Mouse (Mus musculus): ENCODE data around the gene Col23a1. TPM values are rescaled to one million over a fixed set of nuclear protein-coding genes. Genes with fewer than 3 reads are reported as not detected.
A peak's percentile ranks its signal among the peaks of the same experiment; 100 is the strongest.

Gene Col23a1
- polyA plus RNA-seq, 1 experiment from 2014 or later: 5.8 TPM

DNA sequence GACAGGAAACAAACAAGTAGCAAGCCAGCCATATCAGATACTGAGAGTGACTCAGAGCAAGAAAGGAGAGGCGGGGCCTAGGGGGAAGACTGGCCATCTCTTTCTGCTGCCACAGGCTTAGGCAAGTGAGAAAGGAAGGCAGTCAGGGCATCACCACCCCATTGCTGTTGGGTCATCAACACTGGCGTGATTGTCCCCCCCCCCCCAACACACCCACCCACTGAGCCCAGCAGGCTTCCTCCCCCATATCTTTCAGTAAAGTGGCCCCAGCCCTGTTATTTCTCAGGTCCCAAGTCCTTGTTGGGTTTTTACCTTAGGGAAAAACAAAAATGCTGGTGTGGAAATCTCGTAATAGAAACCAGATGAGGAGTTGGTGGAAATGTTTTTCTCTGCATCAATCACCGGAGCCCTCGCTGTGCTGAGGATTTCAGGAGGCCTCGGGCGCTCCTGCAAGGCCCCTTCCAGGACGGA is 195.4 kb downstream of the Col23a1 start:
- H3K27ac ChIP-seq (ENCODE audit: low read length): no peak overlapping the region

DNA sequence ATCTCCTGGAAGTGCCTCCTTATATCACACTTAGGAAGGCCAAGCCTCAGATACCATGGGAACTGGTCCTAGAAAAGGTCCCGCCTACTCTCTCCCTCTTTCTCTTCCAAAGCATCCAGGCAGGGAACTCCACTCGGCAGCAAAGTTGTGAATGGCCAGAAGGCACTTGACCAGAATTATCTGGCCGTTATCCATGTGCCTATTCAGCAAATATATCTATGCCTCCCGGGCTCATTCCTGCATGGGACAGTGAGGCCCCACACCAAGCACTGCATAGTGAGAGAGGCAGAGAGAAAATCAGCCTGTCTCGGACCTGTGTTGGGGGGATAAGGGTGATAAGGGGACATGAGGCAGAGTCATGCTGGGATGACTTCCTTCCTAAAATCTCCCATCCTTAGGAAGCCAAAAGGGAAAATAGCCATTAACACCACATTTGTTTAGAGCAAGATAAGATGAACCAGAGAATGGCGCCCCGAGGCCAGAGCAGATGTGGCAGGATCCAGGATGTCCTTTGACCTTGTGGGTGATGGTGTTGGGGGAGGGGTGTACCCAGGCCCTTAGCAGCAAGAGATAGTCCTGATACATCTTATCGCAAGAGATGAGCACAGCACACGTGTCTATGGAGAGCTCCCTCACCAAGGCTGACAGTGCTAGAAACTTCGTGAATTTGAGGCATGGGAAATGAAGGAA is 196.2 kb downstream of the Col23a1 start:
- ATAC-seq (ENCODE audit: low FRiP score, low TSS enrichment): no peak
- Histone ChIP-seq H3K9me3 (ENCODE audit: low read length) (no peaks in the 10 kb centered on the region), H3K4me3 (ENCODE audit: low read length) (no peak overlapping the region), H3K4me1 (ENCODE audit: insufficient read depth, low read length) (peaks cover 14% of the 10 kb centered on the region; the same call in 1 of the 2 replicates), H3K9ac (replicated peaks; ENCODE audit: low read length) (no peak overlapping the region), H3K36me3 (ENCODE audit: insufficient read depth, low read length) (no peaks in the 10 kb centered on the region), H3K27ac (ENCODE audit: low read length) (no peak overlapping the region), H3K27me3 (ENCODE audit: insufficient read depth, low read length) (0 out of 2 replicates have a peak, but pooled peaks cover 3% of the 10 kb centered on the region), H3K4me2 (replicated peaks; ENCODE audit: low read depth, low read length) (no peak overlapping the region)
- 62% methylated on average over 10 of the region's 10 CpGs for WGBS

More for the DNA sequence above, 195.4 kb downstream of the Col23a1 start:
- 53% methylated on average over 8 of the region's 8 CpGs for WGBS
- H3K4me2 ChIP-seq (replicated peaks; ENCODE audit: low read depth, low read length): no peak overlapping the region
- no peak overlapping the region for H3K4me3 ChIP-seq (ENCODE audit: low read length)
- H3K9ac ChIP-seq (replicated peaks; ENCODE audit: low read length): no peak overlapping the region
- ATAC-seq (ENCODE audit: low FRiP score, low TSS enrichment): no peak
- H3K27me3 ChIP-seq (ENCODE audit: insufficient read depth, low read length): 0 out of 2 replicates have a peak, but pooled peaks cover 3% of the 10 kb centered on the region
- no peaks in the 10 kb centered on the region for H3K36me3 ChIP-seq (ENCODE audit: insufficient read depth, low read length)
- H3K4me1 ChIP-seq (ENCODE audit: insufficient read depth, low read length): peaks cover 14% of the 10 kb centered on the region; the same call in 1 of the 2 replicates
- H3K9me3 ChIP-seq (ENCODE audit: low read length): no peaks in the 10 kb centered on the region

DNA sequence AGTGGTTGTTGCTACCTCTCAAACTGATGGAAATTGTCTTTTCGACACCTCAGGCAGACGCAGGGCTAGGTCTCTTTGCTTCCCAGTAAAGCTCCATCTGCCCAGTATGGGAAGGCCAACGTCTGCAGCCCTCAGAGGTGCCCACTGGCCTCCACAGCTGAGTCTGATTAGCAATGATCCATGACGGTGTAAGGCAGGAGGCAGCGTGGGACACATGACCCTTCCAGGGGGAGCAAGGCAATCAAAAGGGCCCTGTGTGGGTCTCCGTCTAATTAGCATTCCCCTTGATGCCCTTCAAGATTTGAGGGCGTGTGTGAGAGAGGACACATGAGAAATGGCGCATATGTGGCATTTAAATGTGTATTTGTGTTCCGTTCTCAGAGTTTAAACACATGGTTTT is 199.1 kb downstream of the Col23a1 start:
- no peak for ATAC-seq (ENCODE audit: low FRiP score, low TSS enrichment)
- WGBS: 32% methylated on average over 9 of the region's 9 CpGs
- Histone ChIP-seq H3K27me3 (ENCODE audit: insufficient read depth, low read length) (0 out of 2 replicates have a peak, but pooled peaks cover 3% of the 10 kb centered on the region), H3K4me2 (replicated peaks; ENCODE audit: low read depth, low read length) (no peak overlapping the region), H3K4me3 (ENCODE audit: low read length) (no peak overlapping the region), H3K27ac (ENCODE audit: low read length) (no peak overlapping the region), H3K36me3 (ENCODE audit: insufficient read depth, low read length) (no peaks in the 10 kb centered on the region), H3K4me1 (ENCODE audit: insufficient read depth, low read length) (peaks cover 9% of the 10 kb centered on the region; the same call in 1 of the 2 replicates), H3K9me3 (ENCODE audit: low read length) (no peaks in the 10 kb centered on the region), H3K9ac (replicated peaks; ENCODE audit: low read length) (no peak overlapping the region)

DNA sequence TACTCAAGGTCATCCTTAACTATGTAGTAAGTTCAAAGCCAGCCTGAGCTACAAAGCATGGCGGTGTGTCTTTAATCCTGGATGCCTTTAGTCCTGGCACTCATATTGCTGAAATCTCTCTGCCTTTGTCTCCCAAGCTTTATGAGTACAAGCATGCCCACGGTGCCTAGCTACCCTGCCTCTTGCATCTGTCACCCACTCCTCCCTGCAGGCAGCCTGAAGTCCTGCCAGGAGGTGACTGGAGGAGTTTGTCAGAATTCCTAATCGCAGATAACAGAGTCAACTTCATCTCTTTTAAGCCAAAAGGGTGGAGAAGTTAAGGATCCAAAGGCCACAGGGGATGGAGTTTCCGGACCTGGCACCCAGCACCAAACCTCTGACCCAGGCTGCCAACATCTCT is 203.7 kb downstream of the Col23a1 start:
- whole genome bisulfite sequencing: 80% methylated on average over 4 of the region's 4 CpGs
- Histone ChIP-seq H3K4me3 (ENCODE audit: low read length) (no peak overlapping the region), H3K27me3 (ENCODE audit: insufficient read depth, low read length) (no peaks in the 10 kb centered on the region), H3K4me1 (ENCODE audit: insufficient read depth, low read length) (no peaks in the 10 kb centered on the region), H3K9ac (replicated peaks; ENCODE audit: low read length) (no peak overlapping the region), H3K9me3 (ENCODE audit: low read length) (no peaks in the 10 kb centered on the region), H3K27ac (ENCODE audit: low read length) (no peak overlapping the region), H3K4me2 (replicated peaks; ENCODE audit: low read depth, low read length) (no peak overlapping the region), H3K36me3 (ENCODE audit: insufficient read depth, low read length) (no peaks in the 10 kb centered on the region)
- ATAC-seq (ENCODE audit: low FRiP score, low TSS enrichment): no peak

DNA sequence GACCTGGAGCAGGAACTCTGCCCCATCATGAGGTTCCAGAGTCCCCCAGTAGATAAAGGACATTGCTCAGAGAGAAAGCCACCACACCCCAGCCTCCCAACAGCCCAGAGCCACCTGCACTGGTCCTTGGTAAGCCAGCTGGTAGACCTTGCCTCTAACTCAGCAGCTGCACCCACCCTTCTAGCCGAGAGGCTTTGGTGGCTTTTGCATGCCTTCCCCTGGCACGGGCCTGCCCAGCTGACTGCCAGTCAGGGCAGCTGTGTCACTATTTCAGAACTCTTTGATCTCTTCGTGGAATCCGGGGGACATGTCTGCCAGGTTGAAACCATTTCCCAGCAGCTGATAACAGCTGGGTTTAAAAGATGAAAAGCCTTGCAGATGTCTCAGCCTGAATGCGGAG is 204.5 kb downstream of the Col23a1 start:
- H3K9ac ChIP-seq (replicated peaks; ENCODE audit: low read length): no peak overlapping the region
- H3K27me3 ChIP-seq (ENCODE audit: insufficient read depth, low read length): no peaks in the 10 kb centered on the region
- no peak overlapping the region for H3K27ac ChIP-seq (ENCODE audit: low read length)
- no peak overlapping the region for H3K4me3 ChIP-seq (ENCODE audit: low read length)
- WGBS: 32% methylated on average over 5 of the region's 5 CpGs
- no peaks in the 10 kb centered on the region for H3K36me3 ChIP-seq (ENCODE audit: insufficient read depth, low read length)
- H3K4me2 ChIP-seq (replicated peaks; ENCODE audit: low read depth, low read length): no peak overlapping the region
- no peak for ATAC-seq (ENCODE audit: low FRiP score, low TSS enrichment)
- no peaks in the 10 kb centered on the region for H3K4me1 ChIP-seq (ENCODE audit: insufficient read depth, low read length)
- no peaks in the 10 kb centered on the region for H3K9me3 ChIP-seq (ENCODE audit: low read length)

DNA sequence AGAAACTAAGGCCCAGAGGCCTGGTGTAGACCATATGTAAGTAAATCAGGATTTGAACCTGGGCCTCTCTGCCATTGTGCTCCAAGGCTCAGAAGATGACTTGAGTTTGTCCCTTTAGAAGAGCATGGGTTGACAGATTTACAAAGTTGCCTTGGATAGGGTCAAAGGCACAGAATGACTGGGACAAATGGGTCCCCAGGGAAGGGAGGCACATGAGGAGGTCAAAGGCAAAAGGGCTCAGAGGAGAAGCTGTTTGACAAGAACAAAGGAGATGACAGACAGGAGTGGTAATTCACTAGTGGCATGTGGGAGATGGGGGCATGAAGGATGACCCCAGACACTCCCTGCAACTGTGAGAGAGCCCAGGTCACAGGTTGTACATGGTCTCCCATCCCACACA is 210.1 kb downstream of the Col23a1 start:
- H3K9ac ChIP-seq (replicated peaks; ENCODE audit: low read length): no peak overlapping the region
- H3K4me3 ChIP-seq (ENCODE audit: low read length): no peak overlapping the region
- no peak overlapping the region for H3K27ac ChIP-seq (ENCODE audit: low read length)
- no peak overlapping the region for H3K4me2 ChIP-seq (replicated peaks; ENCODE audit: low read depth, low read length)
- peaks cover 9% of the 10 kb centered on the region for H3K4me1 ChIP-seq (ENCODE audit: insufficient read depth, low read length)
- no peaks in the 10 kb centered on the region for H3K36me3 ChIP-seq (ENCODE audit: insufficient read depth, low read length)
- no peak for ATAC-seq (ENCODE audit: low FRiP score, low TSS enrichment)
- H3K27me3 ChIP-seq (ENCODE audit: insufficient read depth, low read length): no peaks in the 10 kb centered on the region
- no peaks in the 10 kb centered on the region for H3K9me3 ChIP-seq (ENCODE audit: low read length)

DNA sequence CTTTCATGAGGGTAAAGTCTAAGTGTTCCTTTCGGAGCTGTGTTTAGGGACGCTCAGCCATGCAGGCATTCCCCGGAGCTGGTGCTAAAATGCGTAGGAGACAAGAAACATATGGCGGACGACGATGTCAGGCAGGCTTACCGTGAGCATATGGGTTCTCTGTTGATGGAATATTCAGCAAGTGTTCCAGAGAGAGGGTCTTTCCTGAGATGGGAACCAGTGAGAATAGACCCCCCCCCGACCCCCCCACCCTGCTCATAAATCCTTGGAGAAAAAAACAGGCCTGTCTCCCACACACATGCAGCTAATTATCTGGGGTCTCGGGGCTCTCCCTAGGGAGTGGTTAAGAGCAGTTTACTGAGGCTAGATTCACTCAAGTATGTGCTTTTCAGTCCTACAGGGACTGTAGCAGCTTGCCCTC is 212.7 kb downstream of the Col23a1 start:
- ATAC-seq (ENCODE audit: low FRiP score, low TSS enrichment): peak; percentile 66
- H3K4me2 ChIP-seq (replicated peaks; ENCODE audit: low read depth, low read length): peak overlapping the region; percentile 24
- H3K4me3 ChIP-seq (ENCODE audit: low read length): no peak overlapping the region
- H3K36me3 ChIP-seq (ENCODE audit: insufficient read depth, low read length): no peaks in the 10 kb centered on the region
- 17% methylated on average over 10 of the region's 10 CpGs for WGBS
- H3K4me1 ChIP-seq (ENCODE audit: insufficient read depth, low read length): peaks cover 9% of the 10 kb centered on the region
- H3K27ac ChIP-seq (ENCODE audit: low read length): peak overlapping the region; percentile 44; the same call in 1 of the 2 replicates
- no peak overlapping the region for H3K9ac ChIP-seq (replicated peaks; ENCODE audit: low read length)
- H3K27me3 ChIP-seq (ENCODE audit: insufficient read depth, low read length): no peaks in the 10 kb centered on the region
- H3K9me3 ChIP-seq (ENCODE audit: low read length): no peaks in the 10 kb centered on the region

DNA sequence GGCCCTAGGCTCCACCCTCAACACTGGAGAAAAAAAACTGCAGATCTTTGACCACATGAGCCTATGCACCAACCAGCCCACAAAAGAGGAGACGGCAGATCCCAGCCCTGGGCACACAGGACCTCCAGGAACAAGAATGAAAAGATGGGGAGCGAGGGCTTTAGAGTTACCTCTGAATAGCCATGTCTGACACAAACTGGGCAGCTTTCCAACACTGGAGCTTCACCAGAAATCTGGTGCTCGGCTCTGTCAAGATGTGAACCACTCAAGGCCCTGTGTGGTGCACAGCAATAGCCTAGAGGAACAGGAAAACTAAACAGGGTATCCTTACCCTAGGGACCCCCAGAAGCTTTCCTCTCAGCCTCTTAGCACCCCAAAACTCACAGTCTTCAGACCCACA is 215.2 kb downstream of the Col23a1 start:
- WGBS: 62% methylated on average over 3 of the region's 3 CpGs
- Histone ChIP-seq H3K9ac (replicated peaks; ENCODE audit: low read length) (no peak overlapping the region), H3K4me3 (ENCODE audit: low read length) (no peak overlapping the region), H3K27ac (ENCODE audit: low read length) (no peak overlapping the region), H3K4me1 (ENCODE audit: insufficient read depth, low read length) (peaks cover 14% of the 10 kb centered on the region), H3K9me3 (ENCODE audit: low read length) (no peaks in the 10 kb centered on the region), H3K36me3 (ENCODE audit: insufficient read depth, low read length) (no peaks in the 10 kb centered on the region), H3K27me3 (ENCODE audit: insufficient read depth, low read length) (no peaks in the 10 kb centered on the region), H3K4me2 (replicated peaks; ENCODE audit: low read depth, low read length) (no peak overlapping the region)
- ATAC-seq (ENCODE audit: low FRiP score, low TSS enrichment): no peak

DNA sequence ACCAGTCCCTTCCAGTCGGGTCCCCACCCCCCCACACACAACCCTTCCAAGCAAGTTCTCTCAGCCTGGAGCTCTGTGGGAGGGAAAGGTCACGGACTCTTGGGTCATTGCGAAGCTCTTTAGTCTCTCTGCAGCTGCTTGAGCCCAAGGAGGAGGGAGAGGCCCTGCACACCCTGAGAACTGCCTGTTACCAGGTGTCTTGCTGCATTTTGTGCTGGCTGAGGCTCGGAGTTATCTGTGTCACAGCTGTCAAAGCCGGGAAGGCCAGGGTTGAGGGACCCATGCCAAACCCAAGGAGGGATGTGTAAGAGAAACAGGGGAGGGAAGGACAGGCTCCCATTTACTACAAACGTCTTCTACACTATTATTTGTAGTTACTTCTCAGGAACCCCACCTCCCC is 218.3 kb downstream of the Col23a1 start:
- H3K36me3 ChIP-seq (ENCODE audit: insufficient read depth, low read length): no peaks in the 10 kb centered on the region
- WGBS: 29% methylated on average over 6 of the region's 6 CpGs
- no peaks in the 10 kb centered on the region for H3K9me3 ChIP-seq (ENCODE audit: low read length)
- peaks cover 5% of the 10 kb centered on the region; the same call in 1 of the 2 replicates for H3K4me1 ChIP-seq (ENCODE audit: insufficient read depth, low read length)
- H3K9ac ChIP-seq (replicated peaks; ENCODE audit: low read length): no peak overlapping the region
- no peak overlapping the region for H3K4me3 ChIP-seq (ENCODE audit: low read length)
- H3K27me3 ChIP-seq (ENCODE audit: insufficient read depth, low read length): no peaks in the 10 kb centered on the region
- H3K4me2 ChIP-seq (replicated peaks; ENCODE audit: low read depth, low read length): no peak overlapping the region
- no peak overlapping the region for H3K27ac ChIP-seq (ENCODE audit: low read length)
- ATAC-seq (ENCODE audit: low FRiP score, low TSS enrichment): no peak

DNA sequence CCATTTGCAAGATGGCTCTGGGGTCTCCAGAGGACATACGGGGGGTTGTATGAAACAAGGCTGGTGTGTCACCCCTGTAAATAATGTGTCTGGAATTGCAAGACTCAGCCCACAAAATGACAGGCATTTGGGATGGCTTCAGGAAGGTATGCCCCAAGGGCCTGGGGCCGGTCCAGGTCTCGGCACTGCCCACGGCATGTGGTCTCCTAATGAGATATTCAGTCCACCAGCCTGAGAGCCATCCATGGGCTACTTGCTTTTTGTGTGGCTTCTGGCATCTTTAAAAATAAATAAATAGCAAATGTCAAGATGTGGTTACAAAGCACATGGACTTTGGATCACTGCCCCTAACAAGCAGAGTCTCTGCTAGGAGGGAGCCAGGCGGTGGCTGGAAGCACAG is 219.5 kb downstream of the Col23a1 start:
- WGBS: 78% methylated on average over 5 of the region's 5 CpGs
- ATAC-seq (ENCODE audit: low FRiP score, low TSS enrichment): no peak

More for the DNA sequence above, 219.5 kb downstream of the Col23a1 start:
- Histone ChIP-seq H3K27me3 (ENCODE audit: insufficient read depth, low read length) (no peaks in the 10 kb centered on the region), H3K27ac (ENCODE audit: low read length) (no peak overlapping the region), H3K4me1 (ENCODE audit: insufficient read depth, low read length) (peaks cover 5% of the 10 kb centered on the region; the same call in 1 of the 2 replicates), H3K9me3 (ENCODE audit: low read length) (no peaks in the 10 kb centered on the region), H3K9ac (replicated peaks; ENCODE audit: low read length) (no peak overlapping the region), H3K4me2 (replicated peaks; ENCODE audit: low read depth, low read length) (no peak overlapping the region), H3K36me3 (ENCODE audit: insufficient read depth, low read length) (no peaks in the 10 kb centered on the region), H3K4me3 (ENCODE audit: low read length) (no peak overlapping the region)
